Mouse (Mus musculus) CD4-positive, CD25-positive, alpha-beta regulatory T cell, adult 2 months (primary cell): ENCODE measurements around the gene Ahnak.
"Not testable (repeated sequence)": the region's sequence is repeated elsewhere in the genome, so short reads cannot be mapped to it uniquely, and the experiment has no call there.

Source experiments
- DNase-seq: peaks from one replicate; pipeline ENCODE4 v3.0.0-alpha.2; 2012; ENCODE audit warnings: low read depth, low spot score

The Ahnak gene

GRCm38 (mm10) chr19:8972491-8972890 is 16.6 kb upstream of the Ahnak start:
- DNase-seq = not testable (repeated sequence)

- no peak for DNase-seq
Measured at GRCm38 (mm10) chr19:8974638-8975037, 14.4 kb upstream of the Ahnak start.

DNA sequence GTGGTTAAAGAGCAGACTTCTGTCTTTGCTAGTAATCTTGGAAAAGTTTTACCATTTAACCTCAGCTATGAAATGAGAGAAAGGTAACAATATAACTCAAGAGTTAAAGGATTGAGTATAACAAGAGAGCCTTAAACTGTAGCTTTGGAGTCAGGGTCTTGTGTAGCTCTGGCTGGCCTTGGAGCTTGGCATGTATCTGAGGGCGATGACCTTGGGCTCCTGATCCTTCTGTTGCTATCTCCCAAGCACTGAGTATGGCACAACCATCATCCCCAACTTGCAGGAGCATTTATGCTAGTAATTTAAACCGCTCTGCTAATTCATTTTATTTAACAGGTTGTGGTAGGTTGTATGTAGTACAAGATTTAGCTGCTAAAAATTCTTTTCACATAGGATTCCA is 13.6 kb upstream of the Ahnak start:
- no peak for DNase-seq

DNA sequence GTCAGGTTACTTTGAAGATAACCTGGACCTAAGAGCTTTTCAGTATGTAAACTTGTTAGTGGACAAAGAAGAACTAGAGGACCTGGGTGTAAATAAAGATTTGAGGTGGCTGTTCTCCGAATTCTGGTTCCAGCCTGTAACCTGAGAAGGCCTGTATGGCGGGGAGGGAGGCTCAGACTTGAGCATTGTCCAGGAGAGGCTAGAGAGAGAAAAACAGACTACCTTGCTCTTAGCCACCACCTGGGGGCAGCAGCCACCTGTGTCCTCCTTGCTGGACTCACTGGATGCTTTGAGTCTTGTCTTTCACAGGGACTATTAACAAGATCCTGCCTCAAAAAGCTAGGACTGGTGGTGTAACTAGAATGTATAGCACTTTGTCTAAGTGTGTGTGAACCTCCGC is 12.5 kb upstream of the Ahnak start:
- peak; percentile 88 for DNase-seq

DNA sequence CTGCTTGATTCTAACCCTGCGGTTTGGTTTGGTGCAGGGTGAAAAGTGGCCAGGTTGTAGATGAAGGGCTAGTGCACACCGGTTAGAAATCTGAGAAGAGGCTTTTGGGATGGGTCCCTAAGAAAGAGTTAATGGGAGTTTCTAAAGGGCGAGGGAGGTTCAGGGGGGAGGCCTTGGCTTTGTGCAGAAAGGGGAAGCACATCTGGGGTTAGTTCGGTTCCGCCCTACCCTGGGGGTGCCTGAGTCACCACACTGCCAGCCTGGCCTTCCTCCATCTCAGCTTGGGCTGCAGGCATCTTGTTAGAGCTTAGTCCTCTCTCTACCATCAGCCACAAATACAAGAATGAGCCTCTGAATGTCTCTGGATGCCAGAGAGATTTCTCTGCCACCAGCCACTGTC is 8.3 kb upstream of the Ahnak start:
- peak; percentile 46 for DNase-seq

GRCm38 (mm10) chr19:8981450-8982168 is 7.5 kb upstream of the Ahnak start:
- DNase-seq = no peak

DNA sequence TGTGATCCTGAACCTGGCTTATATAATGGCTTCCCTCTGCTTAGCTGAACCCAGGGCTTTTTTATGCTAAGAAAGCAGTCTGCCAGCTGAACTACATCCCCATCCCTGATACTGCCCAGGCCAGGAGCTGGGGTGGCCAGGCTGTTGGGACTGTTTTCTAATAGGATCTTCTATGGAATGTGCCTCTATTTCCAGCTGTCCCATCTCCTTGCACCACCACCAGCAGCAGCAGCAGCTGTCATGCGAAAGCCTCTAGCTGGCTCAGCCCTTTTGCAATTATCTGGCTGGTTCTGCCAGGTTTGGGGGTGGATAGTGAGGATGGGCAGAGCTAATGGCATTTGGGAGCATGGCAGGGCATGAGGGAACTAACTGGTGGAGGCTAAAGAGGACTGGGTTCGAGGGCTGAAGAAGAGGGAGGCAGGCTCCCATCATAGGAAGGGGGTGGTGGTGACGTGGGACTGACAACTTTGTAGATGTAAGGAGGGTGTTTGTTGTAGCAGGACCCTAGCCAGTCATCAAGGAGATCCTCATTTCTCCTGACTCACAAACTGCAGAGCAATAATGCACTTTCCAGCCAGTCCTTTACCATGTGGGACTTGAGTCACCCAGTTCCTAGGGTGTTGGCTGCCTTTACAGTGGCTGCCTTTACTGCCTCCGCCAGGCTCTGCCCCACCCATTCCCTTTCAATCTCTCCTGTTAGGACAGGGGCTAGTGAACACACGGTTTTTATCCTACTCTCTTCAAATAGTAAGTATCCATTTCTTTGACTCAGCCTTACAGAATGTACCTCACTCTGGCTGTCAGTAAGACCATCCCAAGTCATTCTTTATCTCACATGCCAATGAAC is 6.6 kb upstream of the Ahnak start:
- DNase-seq = peak; percentile 7

DNA sequence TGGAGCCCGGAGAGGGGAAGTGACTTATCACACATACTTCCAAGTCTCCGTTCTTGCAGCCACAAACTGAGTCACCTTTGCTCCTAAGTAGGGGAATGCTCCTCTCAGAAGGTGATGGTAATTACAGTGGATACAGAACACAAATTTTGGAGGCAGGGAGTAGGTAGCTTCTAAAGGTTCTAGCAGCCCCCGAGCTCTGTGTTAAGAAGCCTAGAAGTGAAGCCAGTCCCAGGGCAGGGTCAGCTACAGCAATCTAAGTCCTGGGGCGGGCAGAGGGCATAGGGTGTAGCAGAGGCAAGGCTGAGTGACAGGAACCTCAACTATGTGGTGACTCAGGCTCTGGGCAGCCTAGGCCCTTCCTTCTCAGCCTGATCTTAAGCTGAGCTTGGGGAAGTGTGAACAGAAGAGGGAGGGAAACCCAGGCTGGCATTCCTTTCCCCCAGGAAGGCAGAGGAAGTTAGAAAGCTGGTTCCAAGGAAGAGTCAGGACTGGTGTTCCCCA is 5.9 kb upstream of the Ahnak start:
- DNase-seq = peak; percentile 35

DNA sequence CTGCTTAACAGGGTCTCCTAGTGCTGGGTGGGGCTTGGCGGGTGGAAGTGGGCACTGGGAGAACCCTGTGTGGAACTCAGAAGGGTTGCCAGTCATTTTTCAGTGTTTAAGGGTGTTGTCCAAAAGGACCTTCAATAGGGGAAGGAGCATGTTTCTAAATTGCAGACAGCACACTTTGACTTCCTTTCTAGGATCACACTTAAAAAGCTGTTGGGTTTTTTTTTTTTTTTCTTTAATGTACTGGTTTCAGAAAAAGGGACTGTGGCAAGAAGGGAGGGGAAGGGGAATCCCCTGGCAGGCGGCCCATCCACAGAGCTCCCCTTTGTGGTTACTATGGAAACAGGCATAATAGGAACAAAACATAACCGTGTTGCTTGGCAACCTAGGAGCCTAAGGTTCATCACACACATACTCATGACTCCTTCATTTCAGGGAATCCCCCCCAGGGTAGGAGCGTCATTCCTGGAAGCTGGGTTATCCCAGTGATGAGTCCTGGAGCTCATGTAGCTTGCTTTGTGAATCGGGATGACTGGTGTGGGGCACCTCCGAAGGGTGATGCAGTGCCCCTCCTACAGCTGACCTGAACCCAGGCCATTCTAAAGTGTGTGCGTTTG is 4.7 kb upstream of the Ahnak start:
- peak; percentile 97 for DNase-seq

DNA sequence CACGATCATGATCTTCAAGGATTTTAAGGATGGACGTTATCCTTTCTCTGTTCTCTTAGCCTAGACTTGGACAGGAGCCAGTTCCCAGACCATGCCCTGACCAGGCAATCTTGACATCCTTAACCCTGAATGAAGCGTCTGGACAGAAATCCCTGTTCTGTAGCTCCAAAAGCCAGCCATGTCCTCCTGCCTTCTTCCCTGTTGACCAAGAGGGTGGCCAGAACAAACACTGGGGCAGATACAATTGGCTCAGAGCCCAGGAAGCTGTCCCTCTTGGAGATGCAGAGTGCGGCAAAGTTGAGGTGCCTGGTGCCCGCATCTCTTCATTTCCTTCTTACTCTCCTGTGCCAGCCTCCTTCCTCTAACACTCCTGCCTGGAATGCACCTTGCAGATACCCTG is 3.2 kb upstream of the Ahnak start:
- DNase-seq = no peak

DNA sequence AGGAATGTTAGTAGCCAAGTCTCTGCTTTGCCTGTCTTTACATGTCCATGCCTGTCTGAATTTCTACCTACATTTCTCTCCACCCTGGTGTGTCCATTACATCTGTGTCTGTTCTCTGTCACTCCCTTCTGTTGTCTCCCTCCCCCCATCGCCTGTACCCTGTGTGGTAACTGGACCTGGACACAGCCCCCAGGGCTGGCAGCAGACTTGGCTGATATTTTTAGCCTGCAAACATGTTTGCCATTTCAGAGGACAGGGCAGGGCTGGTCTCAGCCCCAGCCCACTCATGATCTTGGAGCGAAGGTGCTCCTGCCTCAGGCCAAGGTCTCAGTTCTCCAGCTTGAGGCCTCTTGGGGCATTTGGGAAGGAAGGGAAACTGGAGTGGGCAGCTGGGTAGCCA is 1.3 kb upstream of the Ahnak start:
- DNase-seq = no peak

DNA sequence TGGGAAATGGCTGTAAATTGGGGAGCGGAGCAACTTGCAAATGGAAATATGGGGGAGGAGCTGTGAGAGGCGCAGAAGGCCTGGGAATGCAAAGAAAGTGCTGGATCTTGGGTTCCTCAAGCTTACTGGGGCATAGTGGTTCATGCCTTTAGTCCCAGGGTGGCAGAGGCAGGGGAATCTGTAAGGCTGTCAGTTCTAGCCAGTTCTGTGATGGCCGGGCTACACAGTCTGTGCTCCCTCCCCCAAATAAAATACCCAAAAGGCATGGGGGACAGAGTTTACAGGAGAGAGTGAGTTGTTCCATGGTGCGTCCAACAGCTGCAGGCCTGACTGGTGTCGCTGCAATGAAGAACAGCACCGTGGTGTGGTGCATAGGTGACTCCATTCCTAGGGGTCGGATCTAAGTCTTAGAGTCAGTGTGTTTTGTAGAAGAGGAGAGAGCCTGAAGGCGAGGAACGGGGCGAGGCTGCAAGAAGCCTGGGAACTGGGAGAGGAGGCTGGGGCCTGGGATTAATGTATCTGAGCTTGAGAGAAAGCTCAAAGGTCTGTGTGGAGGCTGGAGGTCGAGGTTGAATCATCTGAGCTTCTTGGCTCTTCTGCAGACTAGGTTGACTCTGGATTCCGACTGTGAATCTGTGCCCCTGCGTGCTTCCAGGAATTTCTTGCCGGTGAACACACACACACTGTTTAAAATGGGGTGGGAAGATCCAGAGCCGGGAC is 578 bp upstream of the Ahnak start:
- DNase-seq = no peak

GRCm38 (mm10) chr19:8989567-8990431 is 715 bp downstream of the Ahnak start:
- DNase-seq = peak; percentile 79

GRCm38 (mm10) chr19:8990432-8991102 is 1.5 kb downstream of the Ahnak start:
- peak; percentile 71 for DNase-seq

GRCm38 (mm10) chr19:8991245-8991870 is 2.3 kb downstream of the Ahnak start:
- no peak for DNase-seq

DNA sequence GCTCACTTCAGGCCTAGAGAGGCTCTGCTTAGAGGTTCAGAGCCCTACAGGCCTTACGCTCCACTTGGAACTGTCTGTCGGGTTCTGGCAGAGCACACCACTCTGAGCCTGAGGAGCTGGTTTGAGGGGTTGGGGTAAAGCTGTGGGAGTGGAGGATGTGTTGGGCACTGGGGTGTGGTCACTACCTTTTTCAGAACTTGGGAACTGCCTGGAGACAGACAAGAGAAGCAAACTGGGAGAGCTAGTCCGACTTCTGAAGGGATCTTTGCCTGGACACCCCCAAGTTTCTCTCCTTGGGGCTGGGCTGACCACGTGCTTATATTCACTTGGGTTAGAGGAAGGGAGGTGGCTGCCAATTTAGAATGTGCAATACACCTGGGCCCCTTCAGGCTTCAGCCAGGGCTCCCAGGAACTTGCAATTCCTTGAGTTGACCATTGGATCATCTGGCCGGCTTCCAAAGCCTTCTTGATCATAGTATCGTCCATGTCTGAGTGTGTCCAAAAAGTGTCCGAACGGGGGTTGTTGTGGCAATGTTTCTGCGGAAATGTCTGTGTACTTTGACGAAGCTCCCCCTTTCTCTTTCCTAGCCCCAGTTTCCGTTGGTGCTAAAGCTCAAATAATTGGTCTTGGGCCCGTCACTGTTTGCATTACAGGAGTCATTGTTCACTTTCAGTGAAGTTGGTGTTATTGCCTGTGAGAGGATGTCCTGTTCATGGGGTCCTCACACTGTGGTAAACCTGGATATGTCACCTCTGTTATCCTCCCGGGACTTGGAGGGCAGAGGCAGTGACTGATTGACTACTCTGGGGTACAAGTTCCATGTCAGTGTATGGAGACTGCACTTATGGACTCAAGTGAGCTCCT is 3.0 kb downstream of the Ahnak start:
- DNase-seq = no peak

DNA sequence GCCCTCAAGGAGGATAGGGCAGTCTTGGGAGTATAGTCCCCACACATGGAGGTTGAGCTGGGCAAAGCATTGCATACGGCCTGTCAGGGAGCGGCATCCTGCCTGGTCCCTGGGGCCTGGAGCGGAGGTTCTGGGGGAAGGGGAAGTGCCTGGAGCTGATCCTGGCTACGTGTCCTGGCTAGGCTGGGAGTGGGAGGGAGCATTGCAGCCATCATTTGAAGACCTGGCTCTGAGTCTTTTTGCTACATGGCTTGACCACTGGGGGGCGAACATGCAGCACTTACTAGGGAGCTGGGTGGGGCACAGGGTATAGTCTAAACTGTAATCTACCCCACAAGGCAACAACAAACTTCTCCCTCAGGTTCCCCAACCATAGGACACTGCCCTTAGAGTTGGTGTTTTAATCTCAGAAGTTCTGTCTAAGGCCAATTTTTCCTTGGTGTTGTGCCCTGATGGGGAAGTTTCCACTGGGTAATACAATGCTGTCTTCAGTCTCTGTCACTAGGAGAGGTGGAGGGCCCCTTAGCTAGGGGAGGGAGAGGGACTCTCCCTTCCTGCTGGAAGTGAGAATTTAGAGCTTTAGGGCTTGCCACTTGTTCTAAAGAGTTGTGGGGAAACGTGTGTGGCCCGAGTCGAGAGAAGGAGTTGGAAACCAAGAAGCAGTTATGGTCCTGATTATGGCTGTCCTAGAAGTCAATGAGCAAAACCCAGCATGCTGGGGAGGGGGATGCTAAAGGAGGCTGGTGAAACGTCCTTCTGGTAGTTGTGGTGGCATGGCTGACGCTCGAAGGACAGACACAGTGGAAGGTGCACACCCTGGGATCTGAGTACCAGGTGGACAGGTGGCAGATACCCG is 3.9 kb downstream of the Ahnak start:
- DNase-seq = peak; percentile 88

DNA sequence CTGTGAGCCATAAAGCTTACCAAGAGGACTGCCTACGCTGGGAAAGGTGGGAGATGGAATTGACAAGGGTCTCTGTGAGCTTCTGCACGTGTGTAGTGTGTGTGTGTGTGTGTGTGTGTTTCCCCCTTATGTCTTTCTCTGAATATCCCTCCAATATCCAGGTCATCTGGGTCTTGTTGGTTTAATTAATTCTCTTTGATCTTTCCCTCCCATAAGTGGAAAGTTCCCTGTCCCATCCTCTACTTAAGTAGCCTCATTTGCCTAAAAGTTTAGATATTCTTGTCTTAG is 4.5 kb downstream of the Ahnak start:
- DNase-seq = no peak
